Mouse (Mus musculus): ENCODE measurements around the gene Faap100.

- TF ChIP-seq CTCF (IDR thresholded peaks at IDR 0.05; ENCODE audit: low read depth, low read length) (no peak), POLR2A (IDR thresholded peaks at IDR 0.05; ENCODE audit: extremely low read depth, insufficient read depth, low read length) (no peak)
These were observed 22.2 kb downstream of the Faap100 start for GRCm38 (mm10) chr11:120356319-120356840.

Data from liver, adult 2 months (tissue).